In genomic region chr5:23706601-23707597, GRCm38 (mm10) we compare ENCODE assay signal across 2 mouse cellular contexts. TPM values are rescaled to one million over a fixed set of nuclear protein-coding genes. Genes with fewer than 3 reads are reported as not detected.
DNase-seq lines count a peak whose midpoint lies in the region; TF ChIP-seq lines count a peak whose summit lies in the region.
"Not testable (repeated sequence)": the region's sequence is repeated elsewhere in the genome, so short reads cannot be mapped to it uniquely, and the experiment has no call there.

No protein-coding gene starts in this region.

- H3K4me3 ChIP-seq in CH12.LX (replicated peaks in 1 of 3; ENCODE audit: low read depth in 2 of 3, low read length in 2 of 3, poor library complexity in 1 of 3): peak overlapping the region; percentile 53 to 68 (median 58)

- not testable (repeated sequence) for H3K4me1 ChIP-seq in CH12.LX (ENCODE audit: control insufficient read depth in 1 of 2, insufficient read depth in 2 of 2)

- dilution Hi-C loops in CH12.LX (cut with MboI; ENCODE audit: extremely low pct_ligation_motif_present, extremely low pct_unique_long_range_greater_than_20kb, low sequenced_read_pairs): not testable (repeated sequence)

- in situ Hi-C loops in CH12.LX (cut with MboI; ENCODE audit: low pct_ligation_motif_present, low pct_unique_long_range_greater_than_20kb, low sequenced_read_pairs): not testable (repeated sequence)

- not testable (repeated sequence) for TF ChIP-seq RAD21 in CH12.LX (IDR thresholded peaks at IDR 0.05; ENCODE audit: low read depth, low read length)

- peak overlapping the region; percentile 84 for H3K27ac ChIP-seq in CH12.LX (ENCODE audit: insufficient read depth, low read depth)

- peak overlapping the region; percentile 70 for H3K9ac ChIP-seq in CH12.LX (ENCODE audit: insufficient read depth, low read depth)

- H3K36me3 ChIP-seq in CH12.LX (replicated peaks in 1 of 2; ENCODE audit: control insufficient read depth in 1 of 2, insufficient read depth in 1 of 2, low read length in 1 of 2): peaks cover 41 to 69% of the 10 kb centered on the region in 2 experiments

- peaks cover 31% of the 10 kb centered on the region for H3K9me3 ChIP-seq in CH12.LX (replicated peaks; ENCODE audit: low read length)

- H3K27me3 ChIP-seq in CH12.LX (replicated peaks): not testable (repeated sequence)

- TF ChIP-seq EP300 in CH12.LX (IDR thresholded peaks at IDR 0.05; ENCODE audit: low read length): not testable (repeated sequence)

- not testable (repeated sequence) for DNase-seq in CH12.LX (ENCODE audit: extremely low read depth)
- peak; percentile 77 for DNase-seq in heart, adult 11 months

- H3K4me2 ChIP-seq in CH12.LX (ENCODE audit: insufficient read depth, low read depth, poor library complexity, severe bottlenecking): not testable (repeated sequence)

- TF ChIP-seq POLR2A in CH12.LX (IDR thresholded peaks at IDR 0.05; ENCODE audit: low read depth, low read length): peak; percentile 62

- H3K79me2 ChIP-seq in CH12.LX (replicated peaks; ENCODE audit: control insufficient read depth, extremely low read depth, insufficient read depth, poor library complexity, severe bottlenecking): peaks cover 11% of the 10 kb centered on the region

- not testable (repeated sequence) for TF ChIP-seq CTCF in CH12.LX (conservative IDR thresholded peaks at IDR 0.05 in 1 of 2, IDR thresholded peaks at IDR 0.05 in 1 of 2; ENCODE audit: low read depth in 2 of 2, low read length in 2 of 2)

TF ChIP-seq in CH12.LX, 34 proteins besides CTCF, POLR2A, EP300 and RAD21:
- TF ChIP-seq UBTF (IDR thresholded peaks at IDR 0.05; ENCODE audit: low read depth, low read length): peak; percentile 51; the same call in 1 of the 2 replicates
- TF ChIP-seq CHD1 (IDR thresholded peaks at IDR 0.05; ENCODE audit: low read depth, low read length): peak; percentile 76; the same call in 1 of the 2 replicates
- peak; percentile 88 for TF ChIP-seq ZMIZ1 (IDR thresholded peaks at IDR 0.05; ENCODE audit: low read depth, low read length)
- peak; percentile 86; the same call in 1 of the 2 replicates for TF ChIP-seq POLR2AphosphoS2 (IDR thresholded peaks at IDR 0.05; ENCODE audit: low read depth, low read length)
TF ChIP-seq in CH12.LX: peak in this region for 4; not testable (repeated sequence) for 30.

RNA-seq across cellular contexts. Expression of gene Srpk2, which starts 22.5 kb away (rescaled TPM):
- total RNA-seq in CH12.LX (2012; rRNA removed): 17.4 and 20.6 TPM in 2 replicates
- 23.3 and 25.4 TPM in 2 replicates for total RNA-seq in CH12.LX (2014; rRNA removed)
- 31.1 and 31.2 TPM in 2 replicates for polyA plus RNA-seq in CH12.LX (2012; ENCODE audit: insufficient read length, low read depth)
